Mouse (Mus musculus): ENCODE data around the gene Hspa1l. TPM values are rescaled to one million over a fixed set of nuclear protein-coding genes. Genes with fewer than 3 reads are reported as not detected.
"Not testable (repeated sequence)": the region's sequence is repeated elsewhere in the genome, so short reads cannot be mapped to it uniquely, and the experiment has no call there.

The Hspa1l gene
- total RNA-seq, 4 experiments from 2014 or later: 0.14 to 0.25 (median 0.17) TPM

GRCm38 (mm10) chr17:34951636-34952377, 20.7 kb upstream of the Hspa1l start:
- no peak for DNase-seq

- no peak for DNase-seq
Observed at GRCm38 (mm10) chr17:34952378-34953040, 20.0 kb upstream of the Hspa1l start.

GRCm38 (mm10) chr17:34953258-34953657, 19.2 kb upstream of the Hspa1l start:
- no peak for DNase-seq

- no peak for DNase-seq
Observed at GRCm38 (mm10) chr17:34953904-34954303, 18.6 kb upstream of the Hspa1l start.

- DNase-seq: no peak
Observed at GRCm38 (mm10) chr17:34954831-34955230, 17.7 kb upstream of the Hspa1l start.

- no peak for DNase-seq
Observed at GRCm38 (mm10) chr17:34955884-34956283, 16.6 kb upstream of the Hspa1l start.

- DNase-seq: no peak
Observed at GRCm38 (mm10) chr17:34956340-34956739, 16.2 kb upstream of the Hspa1l start.

- DNase-seq: not testable (repeated sequence)
Observed at GRCm38 (mm10) chr17:34957291-34957690, 15.2 kb upstream of the Hspa1l start.

- not testable (repeated sequence) for DNase-seq
Observed at GRCm38 (mm10) chr17:34957966-34958365, 14.5 kb upstream of the Hspa1l start.

- not testable (repeated sequence) for DNase-seq
Observed at GRCm38 (mm10) chr17:34958734-34959129, 13.8 kb upstream of the Hspa1l start.

- peak; percentile 89 for DNase-seq
Observed at GRCm38 (mm10) chr17:34959130-34959778, 13.2 kb upstream of the Hspa1l start, which contains the start of gene Hspa1b. Hspa1b (minus strand) TSS chr17:34959238.

- DNase-seq: no peak
Observed at GRCm38 (mm10) chr17:34959881-34960515, 12.5 kb upstream of the Hspa1l start.

GRCm38 (mm10) chr17:34960702-34961493, 11.6 kb upstream of the Hspa1l start:
- no peak for DNase-seq

GRCm38 (mm10) chr17:34962125-34962524, 10.4 kb upstream of the Hspa1l start:
- DNase-seq: no peak

- DNase-seq: no peak
Observed at GRCm38 (mm10) chr17:34962841-34963240, 9.7 kb upstream of the Hspa1l start.

GRCm38 (mm10) chr17:34964640-34965049, 7.9 kb upstream of the Hspa1l start:
- no peak for DNase-seq

GRCm38 (mm10) chr17:34965627-34966026, 6.9 kb upstream of the Hspa1l start:
- no peak for DNase-seq

GRCm38 (mm10) chr17:34969822-34970221, 2.7 kb upstream of the Hspa1l start, which contains the start of gene Gm20481:
Gm20481 (plus strand) TSS chr17:34969912.
- not testable (repeated sequence) for DNase-seq

- not testable (repeated sequence) for DNase-seq
Observed at GRCm38 (mm10) chr17:34970850-34971249, 1.7 kb upstream of the Hspa1l start.

GRCm38 (mm10) chr17:34971694-34972068, 822 bp upstream of the Hspa1l start:
- not testable (repeated sequence) for DNase-seq

GRCm38 (mm10) chr17:34975581-34976492, 3.3 kb downstream of the Hspa1l start:
- DNase-seq: no peak

Measured in adrenal gland, adult 8-10 months (tissue).